Mouse (Mus musculus): ENCODE measurements at regions not wholly inside any gene's neighbourhood (a gene's known extent, or its start where the extent isn't known, plus 50 kb on each side); places are given as distances from the start of the nearest gene placed in this dataset.

DNA sequence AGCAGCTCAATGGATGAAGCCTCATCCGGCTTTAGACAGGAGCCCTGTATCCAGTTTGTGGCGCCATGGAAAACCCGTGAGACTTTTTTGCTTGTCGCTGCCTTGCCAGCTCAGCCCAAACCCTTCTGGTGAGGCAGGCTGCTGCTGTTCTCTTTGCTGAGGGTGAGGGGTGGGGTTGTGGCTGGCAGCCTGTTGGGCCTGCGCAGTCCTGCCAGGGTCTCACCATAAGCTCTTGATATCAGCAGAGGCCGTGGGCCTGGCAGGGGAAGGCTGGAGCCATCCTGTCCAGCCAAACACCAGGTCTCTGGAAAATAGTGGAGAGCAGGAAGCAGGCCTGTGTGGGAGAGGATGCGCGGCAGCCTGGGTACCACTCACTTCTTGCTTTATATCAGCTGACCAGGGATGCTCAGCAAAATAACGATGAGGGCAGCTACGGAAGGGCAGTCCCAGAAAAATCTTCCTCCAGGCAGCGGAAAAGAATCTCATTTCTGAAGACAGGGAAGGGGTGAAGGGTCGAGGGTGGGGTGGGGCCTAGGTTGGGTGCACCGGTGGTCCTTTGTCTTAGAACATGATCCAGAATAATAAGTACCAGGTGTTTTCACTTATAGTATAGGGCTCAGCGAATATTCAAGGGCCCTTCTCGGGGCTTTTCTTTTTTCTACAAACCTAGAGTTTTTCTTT is 73.4 kb upstream of the Medag start:
- no peak for DNase-seq (ENCODE audit: low read depth, low spot score)
- Histone ChIP-seq H3K4me3 (ENCODE audit: control insufficient read depth in 1 of 2, insufficient read depth in 1 of 2, low read depth in 2 of 2, low read length in 2 of 2) (no peak overlapping the region), H3K36me3 (ENCODE audit: control insufficient read depth in 1 of 2, insufficient read depth in 2 of 2, low read length in 2 of 2) (peaks cover 0 to 3% of the 10 kb centered on the region in 2 experiments; a peak in 2 of 4 replicates), H3K4me1 (ENCODE audit: control insufficient read depth in 1 of 2, insufficient read depth in 2 of 2, low read length in 2 of 2) (peaks cover 2 to 13% of the 10 kb centered on the region in 2 experiments; a peak in 3 of 4 replicates), H3K27ac (ENCODE audit: control insufficient read depth, low read depth, low read length) (no peak overlapping the region), H3K9ac (ENCODE audit: control insufficient read depth, low read depth, low read length, poor library complexity, severe bottlenecking) (no peak overlapping the region), H3K79me2 (ENCODE audit: control insufficient read depth, insufficient read depth, low read length, poor library complexity) (no peaks in the 10 kb centered on the region), H3K27me3 (ENCODE audit: control insufficient read depth in 1 of 2, insufficient read depth in 2 of 2, low read length in 2 of 2) (no peaks in the 10 kb centered on the region), H3K9me3 (replicated peaks; ENCODE audit: insufficient read depth, low read length) (no peaks in the 10 kb centered on the region)
- TF ChIP-seq GATA1 (IDR thresholded peaks at IDR 0.05; ENCODE audit: low read depth, low read length) (no peak), USF2 (IDR thresholded peaks at IDR 0.05; ENCODE audit: borderline replicate concordance in 1 of 2, insufficient read depth in 1 of 2, low read depth in 1 of 2, low read length in 2 of 2) (no peak), POLR2A (IDR thresholded peaks at IDR 0.05; ENCODE audit: control insufficient read depth in 1 of 2, insufficient read depth in 1 of 2, low read depth in 1 of 2, low read length in 2 of 2, poor library complexity in 1 of 2) (no peak), ELF1 (IDR thresholded peaks at IDR 0.05; ENCODE audit: low read depth, low read length) (no peak), TCF12 (IDR thresholded peaks at IDR 0.05; ENCODE audit: low read depth, low read length) (no peak), ZNF384 (IDR thresholded peaks at IDR 0.05; ENCODE audit: low read depth, low read length) (no peak), CHD2 (IDR thresholded peaks at IDR 0.05; ENCODE audit: low read length) (no peak), HCFC1 (IDR thresholded peaks at IDR 0.05; ENCODE audit: low read depth, low read length) (no peak), MAFK (IDR thresholded peaks at IDR 0.05; ENCODE audit: borderline replicate concordance, low read depth, low read length) (no peak), ZMIZ1 (IDR thresholded peaks at IDR 0.05; ENCODE audit: low read depth, low read length) (no peak), CHD1 (IDR thresholded peaks at IDR 0.05; ENCODE audit: low read depth, low read length) (no peak), EP300 (IDR thresholded peaks at IDR 0.05; ENCODE audit: low read depth in 1 of 2, low read length in 2 of 2) (no peak), E2F4 (IDR thresholded peaks at IDR 0.05; ENCODE audit: borderline replicate concordance, low read depth, low read length) (no peak), MYC (IDR thresholded peaks at IDR 0.05; ENCODE audit: low read depth, low read length) (no peak), POLR2AphosphoS5 (IDR thresholded peaks at IDR 0.05; ENCODE audit: borderline replicate concordance, low read depth, low read length) (no peak)

DNA sequence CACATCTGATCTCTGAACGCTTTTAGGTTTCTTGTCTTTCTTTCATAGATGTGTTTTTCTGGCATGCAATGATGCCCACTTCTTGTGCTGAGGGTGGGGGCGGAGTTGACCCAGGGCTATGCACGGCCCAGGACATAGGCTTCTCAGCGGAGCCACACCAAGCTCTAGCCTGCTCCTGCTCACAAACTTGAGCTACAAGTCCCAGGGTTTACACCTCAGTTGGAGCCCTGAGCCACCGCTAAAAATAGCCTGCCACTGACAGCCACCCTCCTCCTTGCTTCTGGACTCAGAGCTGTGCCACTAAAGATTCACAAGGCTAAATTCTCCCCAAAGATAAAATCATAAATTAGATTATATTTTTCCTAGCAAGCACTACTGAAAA is 72.9 kb upstream of the Medag start:
- DNase-seq (ENCODE audit: low read depth, low spot score): no peak
- Histone ChIP-seq H3K27me3 (ENCODE audit: control insufficient read depth in 1 of 2, insufficient read depth in 2 of 2, low read length in 2 of 2) (no peaks in the 10 kb centered on the region), H3K27ac (ENCODE audit: control insufficient read depth, low read depth, low read length) (no peak overlapping the region), H3K4me1 (ENCODE audit: control insufficient read depth in 1 of 2, insufficient read depth in 2 of 2, low read length in 2 of 2) (peaks cover 2 to 15% of the 10 kb centered on the region in 2 experiments; a peak in 3 of 4 replicates), H3K9me3 (replicated peaks; ENCODE audit: insufficient read depth, low read length) (no peaks in the 10 kb centered on the region), H3K36me3 (ENCODE audit: control insufficient read depth in 1 of 2, insufficient read depth in 2 of 2, low read length in 2 of 2) (peaks cover 0 to 4% of the 10 kb centered on the region in 2 experiments; a peak in 2 of 4 replicates), H3K79me2 (ENCODE audit: control insufficient read depth, insufficient read depth, low read length, poor library complexity) (no peaks in the 10 kb centered on the region), H3K4me3 (ENCODE audit: control insufficient read depth in 1 of 2, insufficient read depth in 1 of 2, low read depth in 2 of 2, low read length in 2 of 2) (no peak overlapping the region), H3K9ac (ENCODE audit: control insufficient read depth, low read depth, low read length, poor library complexity, severe bottlenecking) (no peak overlapping the region)
- TF ChIP-seq MAX (IDR thresholded peaks at IDR 0.05; ENCODE audit: low read length) (no peak), ZNF384 (IDR thresholded peaks at IDR 0.05; ENCODE audit: low read depth, low read length) (no peak), POLR2AphosphoS2 (IDR thresholded peaks at IDR 0.05; ENCODE audit: low read length) (no peak), MYB (IDR thresholded peaks at IDR 0.05; ENCODE audit: low read depth, low read length) (no peak), GABPA (IDR thresholded peaks at IDR 0.05; ENCODE audit: low read depth, low read length) (no peak), TBP (IDR thresholded peaks at IDR 0.05; ENCODE audit: low read depth, low read length) (no peak), MXI1 (IDR thresholded peaks at IDR 0.05; ENCODE audit: low read depth, low read length) (no peak), NELFE (IDR thresholded peaks at IDR 0.05; ENCODE audit: low read depth, low read length) (no peak), HCFC1 (IDR thresholded peaks at IDR 0.05; ENCODE audit: low read depth, low read length) (no peak), MEF2A (IDR thresholded peaks at IDR 0.05; ENCODE audit: extremely low read depth, insufficient replicate concordance, low read depth, low read length, poor library complexity, severe bottlenecking) (no peak)
